Mouse (Mus musculus) E14TG2a.4 (cell line): ENCODE data around the gene Pou6f1.

Source experiments
- CTCF ChIP-seq: conservative IDR thresholded peaks from 2 replicates; pipeline ENCODE4 v1.5.1; 2014; ENCODE audit warnings: low read length
- NANOG ChIP-seq: IDR thresholded peaks from 2 replicates; pipeline ENCODE4 v1.6.1; 2014; ENCODE audit warnings: borderline replicate concordance, low read length, mixed read lengths

- TF ChIP-seq CTCF (no peak), NANOG (no peak)
These were observed 24.7 kb upstream of the Pou6f1 start for GRCm38 (mm10) chr15:100624435-100624834.
